Mouse (Mus musculus) lung, postnatal 0 days (tissue): ENCODE data around the gene Fam219a.
A peak's percentile ranks its signal among the peaks of the same experiment; 100 is the strongest.

Source experiments
- CTCF ChIP-seq: IDR thresholded peaks from 2 replicates; pipeline ENCODE4 v1.5.1; 2016; ENCODE audit warnings: antibody characterized with exemption, mild to moderate bottlenecking
- EP300 ChIP-seq: IDR thresholded peaks from 2 replicates; pipeline ENCODE4 v1.6.1; 2016; ENCODE audit warnings: antibody characterized with exemption, mild to moderate bottlenecking, control low read depth

DNA sequence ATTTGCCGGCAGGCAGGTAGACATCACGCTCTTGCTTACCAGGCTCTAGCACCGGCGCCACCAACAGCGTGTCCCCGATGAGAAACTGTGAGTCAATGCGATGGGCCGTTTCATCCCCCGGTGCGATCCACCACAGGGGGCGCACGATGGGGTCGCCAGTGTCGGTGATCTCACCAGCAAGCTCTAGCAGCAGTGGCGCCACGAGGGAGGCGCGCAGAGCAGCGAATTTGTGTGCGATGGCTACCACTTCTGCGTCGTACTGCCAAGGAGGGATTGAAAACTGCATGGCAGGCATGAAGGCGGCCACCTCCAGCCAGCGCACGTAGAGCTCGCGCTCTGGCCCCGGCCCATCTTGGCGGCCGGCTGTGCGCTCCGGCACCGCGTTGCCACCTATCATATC is 71.8 kb downstream of the Fam219a start:
- peak; percentile 59 for TF ChIP-seq CTCF
- no peak for TF ChIP-seq EP300
